Mouse (Mus musculus): ENCODE data around the gene Kiss1r.

Kiss1r gene

DNA sequence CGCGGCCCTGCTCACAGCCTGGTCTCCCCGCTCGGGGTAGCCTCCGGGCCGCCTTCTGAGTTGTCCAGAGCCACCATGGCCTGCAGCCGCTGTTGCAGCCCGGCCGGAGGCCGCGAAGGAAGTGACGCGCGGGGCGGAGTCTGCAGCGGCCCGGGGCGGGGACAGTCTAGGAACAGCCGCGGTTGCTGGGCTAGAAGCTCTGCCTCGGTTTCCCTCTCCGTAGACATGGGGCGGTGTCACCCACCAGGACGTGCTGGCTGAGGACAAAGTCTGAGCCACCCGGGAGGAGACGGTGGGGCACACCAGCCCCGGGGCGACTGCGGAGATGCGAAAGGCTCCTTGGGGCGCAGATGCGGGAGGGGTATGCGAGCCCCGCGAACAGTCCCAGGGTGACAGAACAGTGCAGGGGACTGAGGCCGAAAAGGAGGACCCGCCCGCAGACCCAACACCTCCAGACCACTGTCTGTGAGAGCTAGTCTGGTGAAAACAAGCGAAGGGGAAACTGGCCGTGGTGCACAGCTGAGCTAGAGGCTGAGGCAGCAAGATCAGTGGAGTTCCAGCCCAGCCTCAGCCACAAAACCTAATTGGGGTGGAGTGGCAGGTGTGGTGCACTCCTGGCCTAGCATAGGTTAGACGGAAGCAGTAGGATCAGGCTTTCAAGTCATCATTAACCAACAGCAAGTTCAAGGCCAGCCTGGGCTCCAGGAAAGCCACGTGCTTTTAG, at the start of gene Kiss1r:
Kiss1r (plus strand) TSS at position 164 of the 724 bp plus-strand sequence.
- TF ChIP-seq GATA4 (IDR thresholded peaks at IDR 0.05; ENCODE audit: insufficient replicate concordance, low read length) = no peak

GRCm38 (mm10) chr10:79871845-79872244, 44.9 kb upstream of the Kiss1r start:
- no peak for TF ChIP-seq GATA4 (IDR thresholded peaks at IDR 0.05; ENCODE audit: insufficient replicate concordance, low read length)

DNA sequence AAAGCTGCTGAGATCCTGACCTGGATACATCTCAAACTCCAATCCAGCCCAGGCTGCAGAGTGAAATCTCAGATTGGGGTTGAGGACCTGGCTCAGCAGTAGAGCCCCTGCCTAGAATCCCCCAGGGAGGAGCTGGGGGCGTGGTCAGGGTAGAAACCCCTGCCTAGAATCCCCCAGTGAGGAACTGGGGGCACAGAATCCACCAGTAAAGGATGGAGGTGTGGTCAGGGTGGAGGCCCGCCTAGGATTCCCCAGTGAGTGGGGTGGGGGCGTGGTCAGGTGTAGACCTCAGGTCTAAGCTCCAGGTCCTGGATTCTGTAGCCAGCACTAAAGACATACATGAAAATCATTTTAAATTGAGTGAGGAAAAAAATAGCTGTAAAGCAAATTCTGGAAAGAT, 43.9 kb upstream of the Kiss1r start:
- no peak for TF ChIP-seq GATA4 (IDR thresholded peaks at IDR 0.05; ENCODE audit: insufficient replicate concordance, low read length)

DNA sequence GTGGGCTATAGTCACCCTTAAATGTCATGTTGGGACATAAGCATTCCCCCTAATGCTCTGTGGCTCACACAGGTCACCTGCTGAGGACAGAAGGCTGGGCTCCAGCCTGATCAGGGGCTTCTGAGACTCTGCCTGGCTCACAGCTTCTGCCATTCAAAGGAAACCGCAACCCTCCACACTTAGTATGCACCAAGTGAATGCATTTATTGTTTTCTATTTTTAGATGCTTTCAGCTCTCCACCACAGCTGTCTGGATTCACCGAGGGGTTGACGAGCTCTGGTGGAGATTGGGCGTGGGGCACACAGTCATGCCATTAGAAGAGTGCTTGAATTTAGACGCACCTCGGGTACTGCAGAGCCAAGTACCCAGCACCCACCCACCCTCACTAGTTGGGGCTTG, 43.5 kb upstream of the Kiss1r start:
- no peak for TF ChIP-seq GATA4 (IDR thresholded peaks at IDR 0.05; ENCODE audit: insufficient replicate concordance, low read length)

DNA sequence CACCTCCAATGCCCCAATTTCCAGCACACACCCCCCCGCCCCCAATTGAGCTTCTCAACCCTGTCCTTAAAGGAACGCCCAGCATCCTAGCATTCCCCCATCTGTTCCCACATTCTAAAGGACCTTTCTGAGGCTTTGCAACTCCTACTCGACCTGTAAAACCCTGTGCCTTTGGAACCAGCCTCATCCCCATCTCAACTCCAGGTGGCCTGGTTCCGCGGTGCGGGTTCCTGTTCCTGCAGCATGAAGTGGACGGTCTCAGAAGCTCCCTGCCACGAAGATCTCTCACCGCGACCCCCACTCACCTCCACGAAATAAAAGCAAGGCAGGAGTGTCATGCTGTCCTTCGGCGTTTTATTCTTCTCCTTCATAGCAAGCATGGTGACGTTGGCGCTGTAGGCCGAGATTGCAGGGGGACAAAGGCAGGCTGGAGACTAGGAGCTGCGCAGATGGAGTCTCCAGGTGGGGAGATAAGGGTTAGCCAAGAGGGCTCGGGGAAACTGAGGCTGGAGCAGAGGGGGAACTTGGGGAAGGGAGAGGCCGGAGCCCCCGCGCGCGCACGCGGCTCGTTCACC, 43.0 kb upstream of the Kiss1r start:
- TF ChIP-seq GATA4 (IDR thresholded peaks at IDR 0.05; ENCODE audit: insufficient replicate concordance, low read length) = no peak

DNA sequence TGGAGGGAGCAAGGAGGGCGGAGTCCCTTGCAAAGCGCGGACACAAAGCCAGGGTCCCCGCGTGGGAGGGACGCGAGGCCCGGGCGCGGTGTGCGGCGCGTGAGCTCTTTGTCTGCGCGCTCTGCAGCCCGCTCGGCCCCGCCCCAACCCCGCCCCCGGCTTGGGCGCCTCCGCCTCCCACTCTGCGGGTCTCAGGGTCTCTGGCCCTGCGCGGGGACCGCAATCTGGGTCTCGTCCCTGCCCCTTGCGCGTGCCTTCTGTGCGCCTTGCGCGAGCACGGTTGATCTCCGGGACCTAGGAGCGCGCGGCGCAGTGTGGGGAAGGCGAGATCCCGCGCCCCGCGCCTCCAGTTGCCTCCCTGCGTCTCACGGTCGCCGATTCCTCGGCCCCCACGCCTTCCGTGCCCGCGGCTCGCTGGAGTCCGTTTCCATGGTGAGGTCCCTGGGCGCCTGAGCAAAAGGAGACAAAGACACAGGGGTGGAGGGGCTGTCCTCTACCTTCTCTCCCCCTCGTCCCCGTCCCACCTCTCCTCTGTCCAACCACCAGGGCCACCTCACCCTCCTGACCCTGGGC, 42.4 kb upstream of the Kiss1r start, which contains the start of the genes Prtn3 and Plppr3:
Prtn3 (plus strand) TSS at position 187 of the 573 bp plus-strand sequence.
Plppr3 (minus strand) TSS at position 345 of the 573 bp plus-strand sequence.
- no peak for TF ChIP-seq GATA4 (IDR thresholded peaks at IDR 0.05; ENCODE audit: insufficient replicate concordance, low read length)

DNA sequence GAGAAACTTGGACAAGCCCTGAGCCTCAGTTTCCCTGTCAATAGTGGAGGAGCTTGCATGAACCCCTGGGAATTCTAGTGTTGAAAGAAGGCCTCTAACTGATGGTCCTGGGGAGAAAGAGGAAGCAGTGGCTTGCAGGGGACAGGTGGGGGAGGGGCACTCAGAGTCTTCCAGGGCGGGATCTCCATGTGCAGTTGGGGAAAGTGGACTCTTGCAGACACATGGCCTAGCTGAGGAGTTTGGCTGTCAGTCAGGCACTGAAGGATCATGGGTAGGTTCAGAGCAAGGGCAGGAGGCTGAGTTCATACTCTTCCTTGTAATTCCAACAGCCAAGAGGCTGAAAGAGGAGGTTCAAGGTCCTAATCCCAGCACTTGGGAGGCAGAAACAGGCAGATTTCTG, 39.6 kb upstream of the Kiss1r start:
- TF ChIP-seq GATA4 (IDR thresholded peaks at IDR 0.05; ENCODE audit: insufficient replicate concordance, low read length) = no peak

GRCm38 (mm10) chr10:79877757-79878156, 39.0 kb upstream of the Kiss1r start:
- no peak for TF ChIP-seq GATA4 (IDR thresholded peaks at IDR 0.05; ENCODE audit: insufficient replicate concordance, low read length)

GRCm38 (mm10) chr10:79879527-79879926, 37.2 kb upstream of the Kiss1r start:
- no peak for TF ChIP-seq GATA4 (IDR thresholded peaks at IDR 0.05; ENCODE audit: insufficient replicate concordance, low read length)

- no peak for TF ChIP-seq GATA4 (IDR thresholded peaks at IDR 0.05; ENCODE audit: insufficient replicate concordance, low read length)
These were observed 36.0 kb upstream of the Kiss1r start for GRCm38 (mm10) chr10:79880721-79881120.

DNA sequence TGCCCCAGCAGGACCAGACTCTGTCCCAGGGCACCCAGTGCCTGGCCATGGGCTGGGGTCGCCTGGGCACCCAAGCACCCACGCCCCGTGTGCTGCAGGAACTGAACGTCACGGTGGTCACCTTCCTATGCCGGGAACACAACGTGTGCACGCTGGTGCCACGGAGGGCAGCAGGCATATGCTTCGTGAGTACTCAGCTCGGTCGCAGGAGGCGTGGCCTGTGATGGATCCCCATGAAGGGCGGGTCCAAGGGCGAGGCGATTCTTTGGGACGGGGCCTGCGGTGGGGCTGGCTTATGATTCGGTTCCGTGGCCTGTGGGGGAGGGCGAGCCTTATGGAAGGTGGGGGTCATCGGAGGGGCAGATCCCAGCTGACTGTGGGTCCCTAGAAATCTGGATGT, 34.8 kb upstream of the Kiss1r start:
- TF ChIP-seq GATA4 (IDR thresholded peaks at IDR 0.05; ENCODE audit: insufficient replicate concordance, low read length) = no peak

GRCm38 (mm10) chr10:79883297-79884084, 33.3 kb upstream of the Kiss1r start:
- TF ChIP-seq GATA4 (IDR thresholded peaks at IDR 0.05; ENCODE audit: insufficient replicate concordance, low read length) = no peak

DNA sequence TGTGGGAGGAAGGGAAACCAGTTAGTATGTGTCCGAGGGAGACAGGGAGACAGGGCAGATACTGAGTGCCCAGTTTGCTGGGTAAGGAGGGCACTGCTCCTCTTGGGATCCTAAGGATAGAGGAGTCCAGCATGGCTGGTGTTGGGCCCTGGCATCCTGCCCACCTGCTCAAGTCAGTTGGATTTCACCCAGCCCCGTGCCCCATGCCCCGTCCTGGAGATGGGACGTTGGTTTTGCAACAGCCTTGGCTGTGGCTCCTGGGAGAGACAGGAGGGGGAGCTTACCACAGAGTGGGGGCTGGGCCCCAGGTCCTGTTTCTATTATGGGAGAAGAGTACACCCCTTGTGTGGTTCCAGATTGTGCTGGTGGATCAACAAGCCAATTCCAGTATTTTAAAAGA, 32.3 kb upstream of the Kiss1r start:
- TF ChIP-seq GATA4 (IDR thresholded peaks at IDR 0.05; ENCODE audit: insufficient replicate concordance, low read length) = no peak

GRCm38 (mm10) chr10:79886054-79886453, 30.7 kb upstream of the Kiss1r start, which contains the start of gene Elane:
Gene Elane, plus strand, starts transcription at chr10:79886247.
- no peak for TF ChIP-seq GATA4 (IDR thresholded peaks at IDR 0.05; ENCODE audit: insufficient replicate concordance, low read length)

DNA sequence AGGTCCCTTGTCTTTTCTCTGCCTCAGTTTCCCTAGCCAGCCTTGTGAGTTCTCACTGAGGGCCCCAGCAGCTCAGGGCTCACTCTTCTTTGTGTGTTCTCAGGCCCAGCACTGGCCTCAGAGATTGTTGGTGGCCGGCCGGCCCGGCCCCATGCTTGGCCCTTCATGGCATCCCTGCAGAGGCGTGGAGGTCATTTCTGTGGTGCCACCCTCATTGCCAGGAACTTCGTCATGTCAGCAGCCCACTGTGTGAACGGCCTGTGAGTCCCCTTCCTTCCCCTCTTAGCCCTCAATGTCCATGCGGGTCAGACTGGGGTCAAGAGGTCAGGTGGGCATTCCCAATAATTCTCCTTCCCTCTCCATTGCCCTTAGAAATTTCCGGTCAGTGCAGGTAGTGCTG, 30.2 kb upstream of the Kiss1r start:
- no peak for TF ChIP-seq GATA4 (IDR thresholded peaks at IDR 0.05; ENCODE audit: insufficient replicate concordance, low read length)

All from liver, adult (tissue).